Mouse (Mus musculus) embryonic facial prominence, embryonic 11.5 days (tissue): ENCODE data around the gene Mgat5. TPM values are rescaled to one million over a fixed set of nuclear protein-coding genes. Genes with fewer than 3 reads are reported as not detected.

Experiments used
- ATAC-seq: fragments of 200-750 bp; cut with Nextera tagmentation; replicated peaks from 2 replicates; pipeline ENCODE4 v1.8.0; 2017; ENCODE audit warnings: low read depth; ENCODE audit not compliant: insufficient number of reproducible peaks, low FRiP score, low TSS enrichment
- DNase-seq: peaks from one replicate; pipeline ENCODE4 v3.0.0-alpha.2; 2015; ENCODE audit warnings: low spot score
- H3K27ac ChIP-seq: fragments of 300-500 bp; sonication (generic); replicated peaks from 2 replicates; pipeline ENCODE4 v1.5.1; 2014; ENCODE audit warnings: mild to moderate bottlenecking, low read depth, low read length, control low read depth
- H3K27me3 ChIP-seq: fragments of 300-500 bp; sonication (generic); 2 replicates; pipeline ENCODE4 v1.6.1; 2014; ENCODE audit warnings: mild to moderate bottlenecking, low read length, moderate library complexity, mixed read lengths; ENCODE audit not compliant: control insufficient read depth, insufficient read depth
- H3K36me3 ChIP-seq: fragments of 300-500 bp; sonication (generic); replicated peaks from 2 replicates; pipeline ENCODE4 v1.6.1; 2014; ENCODE audit warnings: low read depth, mild to moderate bottlenecking, low read length, moderate library complexity, mixed read lengths; ENCODE audit not compliant: control insufficient read depth, insufficient read depth
- H3K4me1 ChIP-seq: fragments of 300-500 bp; sonication (generic); 2 replicates; pipeline ENCODE4 v1.6.1; 2014; ENCODE audit warnings: low read length, mixed read lengths; ENCODE audit not compliant: control insufficient read depth, insufficient read depth
- H3K4me2 ChIP-seq: fragments of 300-500 bp; sonication (generic); 2 replicates; pipeline ENCODE4 v1.6.1; 2014; ENCODE audit warnings: low read depth, mild to moderate bottlenecking, control low read depth, low read length, moderate library complexity
- H3K4me3 ChIP-seq: fragments of 300-500 bp; sonication (generic); 2 replicates; pipeline ENCODE4 v1.5.1; 2014; ENCODE audit warnings: low read depth, low read length, control low read depth
- H3K9ac ChIP-seq: fragments of 300-500 bp; sonication (generic); replicated peaks from 2 replicates; pipeline ENCODE4 v1.6.1; 2014; ENCODE audit warnings: mild to moderate bottlenecking, control low read depth, low read length
- H3K9me3 ChIP-seq: fragments of 300-500 bp; sonication (generic); replicated peaks from 2 replicates; pipeline ENCODE4 v1.6.1; 2016; ENCODE audit warnings: mild to moderate bottlenecking, low read length, inconsistent platforms, mixed read lengths; ENCODE audit not compliant: control insufficient read depth
- WGBS: fragments of 180-500 bp; shearing (Covaris S2); extraction: QIAGEN DNeasy Blood & Tissue Kit; methylation state at CpG from one replicate; pipeline ENCODE4 v1.1.7; 2014; 5-methylcytosine and 5-hydroxymethylcytosine counted together
- polyA plus RNA-seq: library from polyadenylated mRNA; unstranded; fragments of >200 nt; fragmentation: Nextera tagmentation; extraction: Ambion mirVana; gene quantifications from 2 replicates; pipeline ENCODE4 v1.2.1, GENCODE M21; 2014

Mgat5 gene
- polyA plus RNA-seq, 1 experiment from 2014 or later: 6.1 TPM

DNA sequence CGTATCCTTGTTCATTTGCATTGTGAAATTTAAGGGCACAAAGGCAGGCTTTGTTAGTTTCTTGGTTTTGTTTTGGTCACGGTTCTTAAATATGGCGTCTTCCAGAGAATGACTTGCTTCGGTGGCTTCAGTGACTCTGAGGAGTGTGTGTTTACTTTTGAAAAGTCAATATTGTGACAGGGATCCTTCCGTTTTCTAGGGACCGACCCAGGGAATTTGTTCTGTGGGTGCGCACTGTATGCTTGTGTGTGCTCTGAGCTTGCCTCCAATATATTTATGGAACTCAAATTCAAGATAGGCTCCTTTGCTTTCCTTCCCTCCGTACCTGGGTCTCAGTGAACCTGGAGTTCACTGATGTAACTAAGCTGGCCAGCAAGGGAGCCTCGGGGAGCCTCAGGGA lies 86.1 kb downstream of the Mgat5 start:
- Histone ChIP-seq H3K36me3 (no peaks in the 10 kb centered on the region), H3K4me3 (no peak overlapping the region), H3K9me3 (no peaks in the 10 kb centered on the region), H3K27ac (no peak overlapping the region), H3K4me2 (no peak overlapping the region), H3K9ac (no peak overlapping the region), H3K27me3 (no peaks in the 10 kb centered on the region), H3K4me1 (no peaks in the 10 kb centered on the region)
- DNase-seq (no peak), ATAC-seq (no peak)
- 60% methylated on average over 9 of the region's 9 CpGs for WGBS

DNA sequence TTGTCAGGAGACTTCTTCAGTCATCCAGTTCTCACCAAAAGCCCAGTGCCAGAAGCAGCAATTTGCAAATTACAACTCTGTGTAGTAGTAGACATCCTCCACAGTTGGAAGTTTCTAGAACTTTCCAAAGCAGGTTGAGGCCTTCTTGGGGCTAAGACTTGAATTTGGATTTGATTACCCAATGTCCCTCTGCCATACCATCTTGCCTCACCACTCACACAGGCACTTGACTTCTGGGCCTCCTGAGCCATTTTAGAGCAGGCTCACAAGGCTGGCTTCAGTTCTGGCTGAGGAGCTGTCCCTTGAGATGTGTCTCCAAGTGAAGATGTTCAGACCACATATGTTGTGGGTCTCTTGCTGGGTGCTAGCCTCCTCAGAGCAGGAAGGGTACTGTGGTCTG lies 86.9 kb downstream of the Mgat5 start:
- no peak for ATAC-seq
- no peaks in the 10 kb centered on the region for H3K4me1 ChIP-seq

DNA sequence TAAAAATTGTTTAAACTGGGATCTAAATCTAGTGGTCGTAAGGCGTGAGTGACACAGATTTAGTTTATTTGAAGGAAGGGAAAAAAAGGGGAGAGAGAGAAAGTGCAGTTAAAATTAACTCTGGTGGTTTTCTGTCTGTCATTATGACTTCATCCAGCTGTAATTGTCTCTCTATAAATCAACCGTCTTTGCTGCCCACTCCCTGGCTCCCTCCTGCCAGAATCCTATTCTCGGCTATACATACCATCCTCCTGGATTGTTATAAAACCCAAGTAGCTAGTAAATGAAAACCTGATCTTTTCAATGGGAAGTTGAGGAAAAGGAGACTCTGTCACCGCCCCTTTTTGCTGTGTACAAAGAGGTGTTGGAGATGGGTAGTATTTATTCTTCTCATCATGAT lies 88.5 kb downstream of the Mgat5 start:
- no peak for DNase-seq
- no peaks in the 10 kb centered on the region for H3K9me3 ChIP-seq
- no peak overlapping the region for H3K9ac ChIP-seq
- no peak overlapping the region for H3K27ac ChIP-seq
- ATAC-seq: no peak
- no peaks in the 10 kb centered on the region for H3K27me3 ChIP-seq
- H3K4me3 ChIP-seq: no peak overlapping the region
- no peak overlapping the region for H3K4me2 ChIP-seq
- 76% methylated on average over 5 of the region's 5 CpGs for WGBS
- no peaks in the 10 kb centered on the region for H3K4me1 ChIP-seq
- no peaks in the 10 kb centered on the region for H3K36me3 ChIP-seq

More for the DNA sequence above, 86.9 kb downstream of the Mgat5 start:
- no peak for DNase-seq
- Histone ChIP-seq H3K4me3 (no peak overlapping the region), H3K27me3 (no peaks in the 10 kb centered on the region), H3K9me3 (no peaks in the 10 kb centered on the region), H3K9ac (no peak overlapping the region), H3K36me3 (no peaks in the 10 kb centered on the region), H3K27ac (no peak overlapping the region), H3K4me2 (no peak overlapping the region)

DNA sequence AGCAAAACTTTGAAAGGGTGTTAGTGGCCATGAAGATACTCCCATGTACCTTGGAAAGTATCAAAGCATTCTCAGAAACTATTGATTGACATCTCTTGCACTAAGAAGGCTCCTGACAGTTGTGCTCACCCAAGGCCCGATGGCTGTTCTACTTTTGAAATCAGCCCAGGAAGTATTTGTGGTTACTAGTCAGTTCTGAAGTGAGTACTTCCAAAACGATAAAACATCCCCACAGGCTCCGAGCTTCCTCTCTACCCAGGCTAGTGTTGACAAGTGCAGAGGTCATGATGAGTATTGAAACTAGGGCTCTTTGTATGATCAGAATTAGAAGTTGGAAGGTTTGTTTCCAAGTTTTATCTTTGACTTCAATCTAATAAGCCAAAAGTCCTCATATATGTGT lies 92.0 kb downstream of the Mgat5 start:
- no peaks in the 10 kb centered on the region for H3K36me3 ChIP-seq
- no peaks in the 10 kb centered on the region for H3K4me1 ChIP-seq
- no peaks in the 10 kb centered on the region for H3K9me3 ChIP-seq
- no peak overlapping the region for H3K27ac ChIP-seq
- no peak for DNase-seq
- no peaks in the 10 kb centered on the region for H3K27me3 ChIP-seq
- no peak overlapping the region for H3K4me2 ChIP-seq
- H3K9ac ChIP-seq: no peak overlapping the region
- no peak overlapping the region for H3K4me3 ChIP-seq
- WGBS: 87% methylated on average over 3 of the region's 3 CpGs
- no peak for ATAC-seq

DNA sequence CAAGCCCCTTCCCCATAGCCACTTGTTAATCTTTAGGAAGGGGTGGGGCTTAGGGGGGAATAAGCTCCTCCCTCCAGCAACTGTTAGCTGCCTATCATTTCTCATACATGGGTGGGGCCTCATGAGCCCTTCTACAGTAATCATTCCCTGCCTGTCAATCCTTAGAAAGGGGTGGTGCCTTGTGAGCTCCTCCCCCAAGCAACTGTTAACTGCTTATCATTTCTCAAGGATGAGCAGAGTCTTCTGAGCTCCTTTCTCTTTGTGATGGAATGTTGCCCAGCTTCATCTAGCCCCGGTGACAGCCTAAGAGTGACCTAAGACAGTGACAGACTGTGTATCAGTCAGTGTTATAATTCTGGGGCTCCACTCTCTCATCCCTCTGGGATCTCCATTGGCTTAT lies 95.0 kb downstream of the Mgat5 start:
- Histone ChIP-seq H3K27ac (no peak overlapping the region), H3K36me3 (no peaks in the 10 kb centered on the region), H3K9me3 (no peaks in the 10 kb centered on the region), H3K4me2 (no peak overlapping the region), H3K27me3 (no peaks in the 10 kb centered on the region), H3K4me3 (no peak overlapping the region), H3K4me1 (no peaks in the 10 kb centered on the region), H3K9ac (no peak overlapping the region)
- ATAC-seq (no peak), DNase-seq (no peak)
- WGBS: 100% methylated on average over 1 of the region's 1 CpGs

DNA sequence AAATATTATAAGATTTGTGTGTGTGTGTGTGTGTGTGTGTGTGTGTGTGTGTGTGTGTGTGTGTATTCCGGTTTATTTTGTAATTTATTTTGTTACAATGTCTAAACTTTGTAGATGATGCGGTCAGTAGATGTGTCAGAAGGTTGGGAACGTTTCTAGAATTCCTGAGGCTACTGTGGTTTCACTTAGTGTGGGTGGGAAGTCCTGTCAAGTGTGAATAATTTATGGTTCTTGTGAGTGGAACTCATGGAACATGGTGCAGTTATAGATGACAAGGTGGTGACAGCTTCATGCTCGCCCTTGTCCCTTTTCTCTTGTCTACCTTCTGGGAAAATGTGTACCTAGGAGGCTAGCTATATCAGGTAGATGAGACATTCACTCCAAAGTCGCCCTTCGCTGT lies 96.2 kb downstream of the Mgat5 start:
- no peak for ATAC-seq
- no peak overlapping the region for H3K4me2 ChIP-seq
- 88% methylated on average over 6 of the region's 6 CpGs for WGBS

DNA sequence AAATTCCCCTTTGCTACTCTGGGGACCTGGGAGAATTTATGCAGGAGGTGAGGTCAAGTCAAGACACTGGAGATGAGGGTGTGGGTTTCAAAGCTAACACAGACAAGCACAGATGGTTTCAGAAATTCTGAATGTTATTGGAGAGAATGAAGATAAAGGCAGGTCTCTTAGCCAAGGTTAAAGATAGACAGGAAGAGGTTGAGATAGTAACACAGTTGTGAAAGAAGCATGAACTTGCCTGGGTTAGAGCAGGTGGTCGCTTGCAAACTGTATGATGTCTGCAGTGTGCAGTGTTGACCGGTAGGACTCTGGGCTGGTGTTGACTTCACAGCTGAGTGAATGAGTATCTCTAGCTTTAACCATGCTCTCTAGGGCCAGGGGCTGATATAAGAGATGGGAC lies 97.8 kb downstream of the Mgat5 start:
- no peak for ATAC-seq
- no peak overlapping the region for H3K4me3 ChIP-seq
- no peaks in the 10 kb centered on the region for H3K27me3 ChIP-seq
- no peaks in the 10 kb centered on the region for H3K9me3 ChIP-seq
- DNase-seq: no peak
- H3K9ac ChIP-seq: no peak overlapping the region
- no peak overlapping the region for H3K4me2 ChIP-seq
- H3K36me3 ChIP-seq: no peaks in the 10 kb centered on the region
- WGBS: 79% methylated on average over 2 of the region's 2 CpGs
- H3K4me1 ChIP-seq: no peaks in the 10 kb centered on the region
- no peak overlapping the region for H3K27ac ChIP-seq

More for the DNA sequence above, 96.2 kb downstream of the Mgat5 start:
- no peaks in the 10 kb centered on the region for H3K4me1 ChIP-seq
- no peak overlapping the region for H3K9ac ChIP-seq
- no peak for DNase-seq
- no peaks in the 10 kb centered on the region for H3K27me3 ChIP-seq
- no peak overlapping the region for H3K27ac ChIP-seq
- H3K4me3 ChIP-seq: no peak overlapping the region
- H3K36me3 ChIP-seq: no peaks in the 10 kb centered on the region
- H3K9me3 ChIP-seq: no peaks in the 10 kb centered on the region

DNA sequence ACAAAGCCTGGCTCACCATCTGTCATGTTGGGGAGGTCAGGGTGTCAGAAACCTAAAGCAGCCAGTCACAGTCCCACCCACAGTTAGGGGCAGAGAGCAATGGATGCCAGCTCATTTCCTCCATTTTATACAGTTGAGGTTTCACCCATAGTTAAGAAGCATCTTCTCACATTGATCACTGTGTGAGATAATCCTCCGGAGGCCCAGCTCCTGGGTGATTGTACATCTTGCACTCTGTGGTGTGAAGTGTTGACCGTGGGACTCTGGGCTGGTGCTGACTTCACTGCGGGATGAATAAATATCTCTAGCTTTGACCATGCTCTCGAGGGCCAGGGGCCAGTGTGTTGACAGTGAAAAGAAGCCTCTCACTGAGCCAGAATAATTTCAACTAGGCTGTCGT lies 99.0 kb downstream of the Mgat5 start:
- ATAC-seq (no peak), DNase-seq (no peak)
- 80% methylated on average over 5 of the region's 5 CpGs for WGBS
- no peak overlapping the region for H3K27ac ChIP-seq
- no peak overlapping the region for H3K4me2 ChIP-seq
- no peaks in the 10 kb centered on the region for H3K36me3 ChIP-seq
- no peak overlapping the region for H3K9ac ChIP-seq
- no peaks in the 10 kb centered on the region for H3K4me1 ChIP-seq
- no peaks in the 10 kb centered on the region for H3K27me3 ChIP-seq
- H3K4me3 ChIP-seq: no peak overlapping the region
- no peaks in the 10 kb centered on the region for H3K9me3 ChIP-seq

DNA sequence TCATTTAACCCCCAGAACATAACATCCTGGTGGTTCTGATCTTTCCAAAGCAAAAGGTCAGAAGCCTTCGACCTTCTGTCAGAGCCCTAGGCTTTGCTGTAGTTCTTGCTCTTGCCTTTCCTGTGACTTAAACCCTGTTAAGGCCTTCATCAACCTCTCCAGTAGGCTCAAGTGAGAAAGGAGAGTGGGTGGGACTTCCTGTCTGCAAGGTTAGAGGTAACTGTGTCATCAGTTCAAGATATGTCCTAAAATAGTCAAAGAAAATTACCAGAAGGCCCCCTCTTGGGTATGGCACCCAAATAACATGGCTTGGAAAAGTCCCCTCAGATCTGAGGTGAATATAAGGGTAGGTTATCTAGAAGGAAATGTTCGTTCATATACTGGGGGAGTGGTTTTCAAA lies 99.5 kb downstream of the Mgat5 start:
- WGBS: 89% methylated on average over 2 of the region's 2 CpGs
- Histone ChIP-seq H3K36me3 (no peaks in the 10 kb centered on the region), H3K4me2 (no peak overlapping the region), H3K9ac (no peak overlapping the region), H3K9me3 (no peaks in the 10 kb centered on the region), H3K27me3 (no peaks in the 10 kb centered on the region), H3K4me1 (no peaks in the 10 kb centered on the region), H3K4me3 (no peak overlapping the region), H3K27ac (no peak overlapping the region)
- DNase-seq: no peak
- no peak for ATAC-seq
